8 mouse cellular contexts compared by ENCODE assay signal in the genomic region with DNA sequence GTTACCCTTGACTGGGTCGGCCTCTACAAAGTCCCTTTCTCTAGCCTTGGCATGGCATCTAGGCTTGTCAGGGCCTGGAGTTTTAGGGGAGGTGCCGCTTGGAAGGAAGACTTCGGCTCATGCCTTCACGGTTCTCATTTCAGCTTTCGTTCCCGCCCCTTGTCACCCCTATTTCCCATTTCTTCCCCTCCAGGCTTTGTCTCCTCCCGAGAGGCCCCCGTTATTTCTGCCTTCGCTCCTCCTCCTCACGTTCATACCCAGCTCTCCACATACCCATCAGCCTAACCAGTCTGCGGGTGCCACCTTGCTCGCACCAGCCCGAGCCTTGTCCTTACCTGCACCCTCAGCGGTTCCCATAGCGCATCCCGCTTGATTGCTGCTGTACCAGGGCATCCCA. TPM values are rescaled to one million over a fixed set of nuclear protein-coding genes. Genes with fewer than 3 reads are reported as not detected.
DNase-seq lines count a peak whose midpoint lies in the region; ATAC-seq and TF ChIP-seq lines count a peak whose summit lies in the region.

No protein-coding gene starts in this region.

- peak overlapping the region; percentile 95 for H3K27ac ChIP-seq in lung, postnatal 0 days (ENCODE audit: low read length)
- H3K27ac ChIP-seq in embryonic facial prominence, embryonic 14.5 days (replicated peaks; ENCODE audit: low read depth, low read length), result peak overlapping the region; percentile 96
- peak overlapping the region; percentile 93 for H3K27ac ChIP-seq in intestine, embryonic 14.5 days (ENCODE audit: low read depth)
- peak overlapping the region; percentile 94 for H3K27ac ChIP-seq in midbrain, postnatal 0 days (ENCODE audit: low read depth, low read length)

- H3K9me3 ChIP-seq in lung, postnatal 0 days (ENCODE audit: low read length), result no peaks in the 10 kb centered on the region
- no peaks in the 10 kb centered on the region for H3K9me3 ChIP-seq in embryonic facial prominence, embryonic 14.5 days (ENCODE audit: control insufficient read depth, low read length)
- no peaks in the 10 kb centered on the region for H3K9me3 ChIP-seq in intestine, embryonic 14.5 days (ENCODE audit: control insufficient read depth, low read length)
- no peaks in the 10 kb centered on the region for H3K9me3 ChIP-seq in midbrain, postnatal 0 days (ENCODE audit: low read length)

- DNase-seq in lung, postnatal 0 days (ENCODE audit: low spot score), result no peak
- no peak for DNase-seq in lung, postnatal 4 days
- no peak for DNase-seq in embryonic facial prominence, embryonic 14.5 days (ENCODE audit: low spot score)
- DNase-seq in intestine, embryonic 14.5 days (ENCODE audit: low spot score), result no peak
- DNase-seq in midbrain, postnatal 0 days (ENCODE audit: low spot score), result no peak
- no peak for DNase-seq in layer of hippocampus, adult 8-10 months (ENCODE audit: low spot score in 2 of 2)
- DNase-seq in layer of hippocampus, adult 18-20 months (ENCODE audit: low spot score in 2 of 2), result no peak
- DNase-seq in adrenal gland, postnatal 4 days (ENCODE audit: low spot score in 2 of 2), result no peak

- H3K4me1 ChIP-seq in lung, postnatal 0 days (ENCODE audit: insufficient read depth, low read depth, low read length), result peaks cover 6% of the 10 kb centered on the region
- peaks cover 4% of the 10 kb centered on the region; the same call in 1 of the 2 replicates for H3K4me1 ChIP-seq in embryonic facial prominence, embryonic 14.5 days (ENCODE audit: control insufficient read depth, insufficient read depth, low read length)
- H3K4me1 ChIP-seq in intestine, embryonic 14.5 days (replicated peaks; ENCODE audit: control insufficient read depth, insufficient read depth, low read length), result peaks cover 10% of the 10 kb centered on the region
- no peaks in the 10 kb centered on the region for H3K4me1 ChIP-seq in midbrain, postnatal 0 days (ENCODE audit: insufficient read depth, low read length)

- WGBS in lung, postnatal 0 days, result 0% methylated on average over 16 of the region's 16 CpGs
- WGBS in embryonic facial prominence, embryonic 14.5 days, result 2% methylated on average over 16 of the region's 16 CpGs
- WGBS in intestine, embryonic 14.5 days, result 0% methylated on average over 16 of the region's 16 CpGs
- under 1% methylated on average over 16 of the region's 16 CpGs for WGBS in midbrain, postnatal 0 days

- no peak for TF ChIP-seq CTCF in lung, postnatal 0 days (IDR thresholded peaks at IDR 0.05)
- TF ChIP-seq CTCF in midbrain, postnatal 0 days (IDR thresholded peaks at IDR 0.05), result no peak

- H3K9ac ChIP-seq in lung, postnatal 0 days (replicated peaks; ENCODE audit: low read depth), result peak overlapping the region; percentile 79
- peak overlapping the region; percentile 87 for H3K9ac ChIP-seq in embryonic facial prominence, embryonic 14.5 days (ENCODE audit: low read depth, low read length)
- peak overlapping the region; percentile 81 for H3K9ac ChIP-seq in intestine, embryonic 14.5 days (ENCODE audit: low read length)
- H3K9ac ChIP-seq in midbrain, postnatal 0 days (replicated peaks; ENCODE audit: low read length, poor library complexity, severe bottlenecking), result peak overlapping the region; percentile 90

- ATAC-seq in lung, postnatal 0 days, result peak; percentile 7
- ATAC-seq in embryonic facial prominence, embryonic 14.5 days (ENCODE audit: low read depth), result peak; percentile 28
- ATAC-seq in intestine, embryonic 14.5 days (replicated peaks; ENCODE audit: low FRiP score, low TSS enrichment, low read depth), result peak; percentile 38; the same call in 1 of the 2 replicates
- peak; percentile 69 for ATAC-seq in midbrain, postnatal 0 days (ENCODE audit: low FRiP score)

- H3K27me3 ChIP-seq in lung, postnatal 0 days (replicated peaks; ENCODE audit: insufficient read depth, low read length), result no peaks in the 10 kb centered on the region
- no peaks in the 10 kb centered on the region for H3K27me3 ChIP-seq in embryonic facial prominence, embryonic 14.5 days (replicated peaks; ENCODE audit: control insufficient read depth, insufficient read depth, low read length)
- no peaks in the 10 kb centered on the region for H3K27me3 ChIP-seq in intestine, embryonic 14.5 days (replicated peaks; ENCODE audit: control insufficient read depth, insufficient read depth, low read length)
- no peaks in the 10 kb centered on the region for H3K27me3 ChIP-seq in midbrain, postnatal 0 days (ENCODE audit: insufficient read depth, low read length)

- TF ChIP-seq EP300 in lung, postnatal 0 days (IDR thresholded peaks at IDR 0.05), result no peak

- peak overlapping the region; percentile 93 for H3K4me3 ChIP-seq in lung, postnatal 0 days (ENCODE audit: low read depth, low read length)
- H3K4me3 ChIP-seq in embryonic facial prominence, embryonic 14.5 days (ENCODE audit: low read depth, low read length), result peak overlapping the region; percentile 81
- peak overlapping the region; percentile 76 for H3K4me3 ChIP-seq in intestine, embryonic 14.5 days (ENCODE audit: low read depth, low read length)
- peak overlapping the region; percentile 83 for H3K4me3 ChIP-seq in midbrain, postnatal 0 days (ENCODE audit: low read depth, low read length)

- H3K36me3 ChIP-seq in lung, postnatal 0 days (ENCODE audit: insufficient read depth, low read length), result no peaks in the 10 kb centered on the region; the same call in 1 of the 2 replicates
- 0 out of 2 replicates have a peak, but pooled peaks cover 4% of the 10 kb centered on the region for H3K36me3 ChIP-seq in embryonic facial prominence, embryonic 14.5 days (ENCODE audit: control insufficient read depth, insufficient read depth, low read length)
- peaks cover 9% of the 10 kb centered on the region; the same call in 1 of the 2 replicates for H3K36me3 ChIP-seq in intestine, embryonic 14.5 days (ENCODE audit: control insufficient read depth, insufficient read depth, low read length)
- H3K36me3 ChIP-seq in midbrain, postnatal 0 days (ENCODE audit: insufficient read depth, low read length), result no peaks in the 10 kb centered on the region; the same call in 1 of the 2 replicates

- peak overlapping the region; percentile 83 for H3K4me2 ChIP-seq in lung, postnatal 0 days (replicated peaks; ENCODE audit: low read depth, low read length)
- peak overlapping the region; percentile 87 for H3K4me2 ChIP-seq in embryonic facial prominence, embryonic 14.5 days (ENCODE audit: low read depth, low read length)
- H3K4me2 ChIP-seq in intestine, embryonic 14.5 days (ENCODE audit: low read length), result peak overlapping the region; percentile 95
- H3K4me2 ChIP-seq in midbrain, postnatal 0 days (ENCODE audit: low read depth, low read length, poor library complexity, severe bottlenecking), result peak overlapping the region; percentile 88

RNA-seq across cellular contexts. Expression of gene Tm9sf4, which starts 0.6 kb away (rescaled TPM):
- 39.7 and 44.5 TPM in 2 replicates for polyA plus RNA-seq in lung, postnatal 0 days (2015; fragmentation: Nextera tagmentation; extraction: Ambion mirVana)
- polyA plus RNA-seq in embryonic facial prominence, embryonic 14.5 days (2014; fragmentation: Nextera tagmentation; extraction: Ambion mirVana), result 97.9 and 100.0 TPM in 2 replicates
- 86.8 and 93.7 TPM in 2 replicates for polyA plus RNA-seq in intestine, embryonic 14.5 days (2014; fragmentation: Nextera tagmentation; extraction: Ambion mirVana)
- total RNA-seq in midbrain, postnatal 0 days (2014; rRNA removed), result 61.9 and 64.5 TPM in 2 replicates
- polyA plus RNA-seq in midbrain, postnatal 0 days (2015; fragmentation: Nextera tagmentation; extraction: Ambion mirVana), result 72.2 and 84.2 TPM in 2 replicates
- total RNA-seq in layer of hippocampus, adult 8-10 months (2022), result 100 to 1,000 TPM in 3 of 4 experiments, 10 to 100 TPM in 1; 93.5 to 116 (median 103) TPM
- 10 to 100 TPM; 83.4 to 93.9 TPM for total RNA-seq in layer of hippocampus, adult 18-20 months (2021)
- 100 to 1,000 TPM; 101 to 106 TPM for total RNA-seq in adrenal gland, postnatal 4 days (2021)

RNA-seq across cellular contexts. Expression of gene Hck, which starts 53.4 kb away (rescaled TPM):
- polyA plus RNA-seq in lung, postnatal 0 days (2015; fragmentation: Nextera tagmentation; extraction: Ambion mirVana), result 37.1 and 59.4 TPM in 2 replicates
- 11.6 and 12.1 TPM in 2 replicates for polyA plus RNA-seq in embryonic facial prominence, embryonic 14.5 days (2014; fragmentation: Nextera tagmentation; extraction: Ambion mirVana)
- 4.5 and 4.7 TPM in 2 replicates for polyA plus RNA-seq in intestine, embryonic 14.5 days (2014; fragmentation: Nextera tagmentation; extraction: Ambion mirVana)
- total RNA-seq in midbrain, postnatal 0 days (2014; rRNA removed), result 11.7 and 13.7 TPM in 2 replicates
- 8.7 and 9.6 TPM in 2 replicates for polyA plus RNA-seq in midbrain, postnatal 0 days (2015; fragmentation: Nextera tagmentation; extraction: Ambion mirVana)
- 1 to 10 TPM; 1.6 to 5.9 (median 3.6) TPM for total RNA-seq in layer of hippocampus, adult 8-10 months (2022)
- total RNA-seq in layer of hippocampus, adult 18-20 months (2021), result 1 to 10 TPM; 1.5 to 2.0 TPM
- total RNA-seq in adrenal gland, postnatal 4 days (2021), result 1 to 10 TPM; 3.9 to 4.3 TPM

Comparison
In these comparisons a context has a peak if more than half of its experiments do, and no peak if none do; other contexts are left out.
1. ATAC-seq: peak in every context shown above with its lines; median percentile 69 in midbrain, postnatal 0 days; 38 in intestine, embryonic 14.5 days; 28 in embryonic facial prominence, embryonic 14.5 days; 7 in lung, postnatal 0 days.